Mouse (Mus musculus) lung, adult 10 weeks (tissue): ENCODE measurements around the gene Ephx3. TPM values are rescaled to one million over a fixed set of nuclear protein-coding genes. Genes with fewer than 3 reads are reported as not detected.

Experiments used
- polyA plus RNA-seq: library from polyadenylated mRNA; stranded (reverse); fragments of 350-450 nt; fragmentation: Illumina TruSeq; extraction: RNeasy Lipid Tissue Mini Kit (QIAGEN cat#74804); gene quantifications from one replicate; pipeline ENCODE4 v1.2.3, GENCODE M21; 2014; ENCODE audit warnings: low read depth, low replicate concordance; ENCODE audit not compliant: insufficient read depth

Gene Ephx3
- polyA plus RNA-seq, result 1.3 TPM

GRCm38 (mm10) chr17:32188863-32189636 lies at the start of gene Ephx3:
TSS of gene Ephx3 (minus strand) at chr17:32189549.

GRCm38 (mm10) chr17:32166687-32167086 lies 22.7 kb downstream of the Ephx3 start, which contains the start of gene Notch3:
TSS of gene Notch3 (minus strand) at chr17:32166852.

Other genes with a start within 250 kb of the Ephx3 start
- gene Rrp1b, start 153.4 kb downstream of the Ephx3 start, polyA plus RNA-seq, result 5.6 TPM
- gene Hsf2bp, start 153.2 kb downstream of the Ephx3 start, polyA plus RNA-seq, result 0.69 TPM
- gene Notch3, start 22.7 kb downstream of the Ephx3 start, polyA plus RNA-seq, result 11.6 TPM
- gene Brd4, start 95.2 kb upstream of the Ephx3 start, polyA plus RNA-seq, result 17.4 TPM
- gene Akap8, start 131.7 kb upstream of the Ephx3 start, polyA plus RNA-seq, result 26.5 TPM
- gene Akap8l, start 161.1 kb upstream of the Ephx3 start, polyA plus RNA-seq, result 52.8 TPM
- 9.2 TPM for gene Wiz, start 199.9 kb upstream of the Ephx3 start, polyA plus RNA-seq
- gene Rasal3, start 214.0 kb upstream of the Ephx3 start, polyA plus RNA-seq, result 6.9 TPM
- gene Pglyrp2, start 234.6 kb upstream of the Ephx3 start, polyA plus RNA-seq, result 1.3 TPM